Mouse (Mus musculus): ENCODE results near the gene Ncln. TPM values are rescaled to one million over a fixed set of nuclear protein-coding genes. Genes with fewer than 3 reads are reported as not detected.

Ncln gene
- polyA plus RNA-seq, 1 experiment from 2014 or later: 55.7 TPM

Small RNA genes lying within 50 kb of the gene (microRNA-seq; reads per million reads assigned to microRNA genes)
- gene Gm25595: not detected

Other genes starting within 250 kb of the Ncln start
- 2.6 and 2.7 TPM in 2 replicates for gene Matk, start 243.5 kb downstream of the Ncln start, polyA plus RNA-seq (2015; fragmentation: Nextera tagmentation; extraction: Ambion mirVana)
- 230 TPM in 2 replicates for gene Mrpl54, start 229.5 kb downstream of the Ncln start, polyA plus RNA-seq (2015; fragmentation: Nextera tagmentation; extraction: Ambion mirVana)
- gene Apba3, start 229.4 kb downstream of the Ncln start, polyA plus RNA-seq (2015; fragmentation: Nextera tagmentation; extraction: Ambion mirVana): 62.7 and 63.0 TPM in 2 replicates
- 4.7 and 5.3 TPM in 2 replicates for gene Tjp3, start 204.8 kb downstream of the Ncln start, polyA plus RNA-seq (2015; fragmentation: Nextera tagmentation; extraction: Ambion mirVana)
- gene Pip5k1c, start 203.4 kb downstream of the Ncln start, polyA plus RNA-seq (2015; fragmentation: Nextera tagmentation; extraction: Ambion mirVana): 31.3 and 33.2 TPM in 2 replicates
- gene Cactin, start 175.3 kb downstream of the Ncln start, polyA plus RNA-seq (2015; fragmentation: Nextera tagmentation; extraction: Ambion mirVana): 28.1 and 29.6 TPM in 2 replicates
- 15.2 and 16.3 TPM in 2 replicates for gene Tbxa2r, start 167.7 kb downstream of the Ncln start, polyA plus RNA-seq (2015; fragmentation: Nextera tagmentation; extraction: Ambion mirVana)
- gene Gipc3, start 153.1 kb downstream of the Ncln start, polyA plus RNA-seq (2015; fragmentation: Nextera tagmentation; extraction: Ambion mirVana): 0.08 and 0.11 TPM in 2 replicates
- 86.5 and 86.8 TPM in 2 replicates for gene Hmg20b, start 145.9 kb downstream of the Ncln start, polyA plus RNA-seq (2015; fragmentation: Nextera tagmentation; extraction: Ambion mirVana)
- 16.5 and 17.6 TPM in 2 replicates for gene Mfsd12, start 138.9 kb downstream of the Ncln start, polyA plus RNA-seq (2015; fragmentation: Nextera tagmentation; extraction: Ambion mirVana)
- gene 4930404N11Rik, start 130.6 kb downstream of the Ncln start, polyA plus RNA-seq (2015; fragmentation: Nextera tagmentation; extraction: Ambion mirVana): 1.8 and 1.9 TPM in 2 replicates
- gene Fzr1, start 117.9 kb downstream of the Ncln start, polyA plus RNA-seq (2015; fragmentation: Nextera tagmentation; extraction: Ambion mirVana): 74.6 and 82.8 TPM in 2 replicates
- gene Dohh, start 112.0 kb downstream of the Ncln start, polyA plus RNA-seq (2015; fragmentation: Nextera tagmentation; extraction: Ambion mirVana): 83.4 and 86.2 TPM in 2 replicates
- 2.1 and 2.6 TPM in 2 replicates for gene Gm48551, start 111.9 kb downstream of the Ncln start, polyA plus RNA-seq (2015; fragmentation: Nextera tagmentation; extraction: Ambion mirVana)
- gene Gm48552, start 107.4 kb downstream of the Ncln start, polyA plus RNA-seq (2015; fragmentation: Nextera tagmentation; extraction: Ambion mirVana): 0.55 and 0.83 TPM in 2 replicates
- gene Smim24, start 103.3 kb downstream of the Ncln start, polyA plus RNA-seq (2015; fragmentation: Nextera tagmentation; extraction: Ambion mirVana): 5.0 and 9.2 TPM in 2 replicates
- 54.7 and 61.1 TPM in 2 replicates for gene Nfic, start 40.8 kb downstream of the Ncln start, polyA plus RNA-seq (2015; fragmentation: Nextera tagmentation; extraction: Ambion mirVana)
- gene Celf5, start 13.7 kb downstream of the Ncln start, polyA plus RNA-seq (2015; fragmentation: Nextera tagmentation; extraction: Ambion mirVana): 0.24 TPM in 2 replicates
- 1.5 and 2.1 TPM in 2 replicates for gene S1pr4, start 3.7 kb upstream of the Ncln start, polyA plus RNA-seq (2015; fragmentation: Nextera tagmentation; extraction: Ambion mirVana)
- gene Gna15, start 27.8 kb upstream of the Ncln start, polyA plus RNA-seq (2015; fragmentation: Nextera tagmentation; extraction: Ambion mirVana): 1.1 and 1.3 TPM in 2 replicates
- gene Gna11, start 48.8 kb upstream of the Ncln start, polyA plus RNA-seq (2015; fragmentation: Nextera tagmentation; extraction: Ambion mirVana): 57.4 and 59.7 TPM in 2 replicates
- 529 and 769 TPM in 2 replicates for gene Aes, start 63.1 kb upstream of the Ncln start, polyA plus RNA-seq (2015; fragmentation: Nextera tagmentation; extraction: Ambion mirVana)
- gene Tle2, start 78.2 kb upstream of the Ncln start, polyA plus RNA-seq (2015; fragmentation: Nextera tagmentation; extraction: Ambion mirVana): 19.5 and 24.5 TPM in 2 replicates
- gene Tle6, start 104.7 kb upstream of the Ncln start, polyA plus RNA-seq (2015; fragmentation: Nextera tagmentation; extraction: Ambion mirVana): 29.6 and 31.0 TPM in 2 replicates
- gene BC025920, start 109.9 kb upstream of the Ncln start, polyA plus RNA-seq (2015; fragmentation: Nextera tagmentation; extraction: Ambion mirVana): 1.2 TPM in 2 replicates
- 22.9 and 26.0 TPM in 2 replicates for gene Sirt6, start 131.4 kb upstream of the Ncln start, polyA plus RNA-seq (2015; fragmentation: Nextera tagmentation; extraction: Ambion mirVana)
- 14.6 and 14.8 TPM in 2 replicates for gene Ankrd24, start 132.1 kb upstream of the Ncln start, polyA plus RNA-seq (2015; fragmentation: Nextera tagmentation; extraction: Ambion mirVana)
- gene Gm10778, start 152.7 kb upstream of the Ncln start, polyA plus RNA-seq (2015; fragmentation: Nextera tagmentation; extraction: Ambion mirVana): 3.2 and 4.0 TPM in 2 replicates
- gene Zfp433, start 208.4 kb upstream of the Ncln start, polyA plus RNA-seq (2015; fragmentation: Nextera tagmentation; extraction: Ambion mirVana): 10.2 and 11.6 TPM in 2 replicates

Data from heart, embryonic 16.5 days (tissue).